Mouse (Mus musculus) Muller cell, postnatal 12 days (primary cell): Measurements from ENCODE around the gene Klf13.

ENCODE experiments used
- DNase-seq: peaks from one replicate; pipeline ENCODE4 v3.0.0-alpha.2; 2015; ENCODE audit errors: inconsistent ontology term

The Klf13 gene

GRCm38 (mm10) chr7:63938914-63939396 lies at the start of gene Klf13:
TSS of gene Klf13 (minus strand) at chr7:63938915.
- peak; percentile 99 for DNase-seq

- DNase-seq = no peak
These were observed 49.7 kb upstream of the Klf13 start for GRCm38 (mm10) chr7:63988391-63988790.

DNA sequence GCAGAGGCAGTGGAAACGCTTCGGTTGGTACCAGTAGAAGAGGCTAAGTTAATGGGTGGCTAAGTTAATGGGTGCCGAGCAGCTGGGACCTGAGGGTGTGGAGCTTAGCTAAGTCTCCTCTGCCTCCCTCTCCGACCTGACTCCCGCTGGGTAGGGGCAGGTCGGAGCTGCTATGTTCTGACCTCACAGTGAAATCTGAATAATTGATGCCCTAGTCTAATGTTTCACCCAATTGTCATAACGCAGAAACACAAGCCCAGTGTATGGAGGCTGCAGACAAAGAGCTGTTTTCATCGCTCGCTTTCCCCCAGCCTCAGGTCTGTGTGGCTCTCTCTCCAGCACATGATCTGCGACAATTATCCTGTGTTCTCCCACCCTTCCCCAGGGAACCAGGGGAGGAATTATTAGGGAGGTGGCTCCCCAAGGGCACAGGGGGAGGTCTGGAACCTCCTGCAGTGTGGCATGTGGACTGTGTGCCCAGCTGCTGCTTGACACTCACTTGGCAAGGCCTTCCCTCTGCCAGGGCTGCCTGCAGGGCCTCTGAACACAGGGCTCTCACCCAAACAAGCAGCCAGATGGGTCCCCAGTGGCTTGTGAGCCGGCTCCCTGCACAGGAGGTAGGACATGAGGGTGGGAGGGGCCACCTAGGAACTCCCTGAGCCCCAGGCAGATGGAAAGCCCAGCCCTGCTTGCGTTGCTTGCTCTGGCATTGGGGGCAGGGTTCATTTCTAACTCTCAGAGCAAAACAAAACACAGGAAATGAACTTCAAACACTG lies 47.9 kb upstream of the Klf13 start:
- peak; percentile 67 for DNase-seq

- DNase-seq = no peak
These were observed 47.1 kb upstream of the Klf13 start for GRCm38 (mm10) chr7:63985696-63986406.

- DNase-seq = no peak
These were observed 46.6 kb upstream of the Klf13 start for GRCm38 (mm10) chr7:63985266-63985665.

- DNase-seq = no peak
These were observed 45.6 kb upstream of the Klf13 start for GRCm38 (mm10) chr7:63984329-63984728.

DNA sequence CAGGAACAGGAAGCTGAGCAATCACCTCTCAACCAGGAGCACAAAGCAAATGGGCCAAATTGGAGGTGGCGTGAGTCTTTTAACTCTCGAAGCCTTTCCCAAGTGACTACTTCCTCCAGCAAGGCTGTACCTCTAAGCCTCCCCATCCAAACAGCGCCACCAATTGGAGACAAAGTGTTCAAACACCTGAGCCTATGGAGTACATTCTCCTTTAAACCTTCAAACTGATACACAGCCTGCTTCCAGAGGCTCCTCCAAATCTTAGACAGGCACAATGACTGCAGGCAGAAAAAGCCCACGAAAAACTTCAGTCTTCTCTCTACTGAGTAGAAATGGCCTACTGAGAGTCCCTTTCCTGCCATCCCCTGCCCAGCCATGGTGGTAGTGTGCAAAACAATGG lies 38.9 kb upstream of the Klf13 start:
- DNase-seq = no peak

- DNase-seq = peak; percentile 26
These were observed 32.3 kb upstream of the Klf13 start for GRCm38 (mm10) chr7:63970986-63971385.

- DNase-seq = no peak
These were observed 31.2 kb upstream of the Klf13 start for GRCm38 (mm10) chr7:63969941-63970340.

- no peak for DNase-seq
These were observed 27.1 kb upstream of the Klf13 start for GRCm38 (mm10) chr7:63965635-63966418.

DNA sequence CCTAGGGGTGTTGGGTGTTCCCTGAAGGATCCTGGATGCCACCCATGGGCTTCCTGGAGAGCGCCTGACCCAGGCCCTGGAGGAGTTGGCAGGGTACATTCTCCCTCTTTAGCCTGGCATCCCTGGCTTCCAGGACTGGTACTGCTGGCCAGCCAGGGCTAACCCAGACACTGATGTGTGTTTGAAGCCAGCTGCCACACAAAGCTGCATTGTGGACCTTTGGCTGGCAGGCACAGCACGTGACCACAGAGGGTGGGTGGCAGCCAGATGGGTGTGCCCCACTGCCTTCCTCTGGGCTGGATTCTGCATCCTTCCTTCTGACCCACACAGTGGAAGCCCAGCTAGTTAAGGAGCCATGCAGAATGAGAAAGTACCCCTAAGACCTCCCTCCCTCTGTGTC lies 26.4 kb upstream of the Klf13 start:
- DNase-seq = peak; percentile 89

DNA sequence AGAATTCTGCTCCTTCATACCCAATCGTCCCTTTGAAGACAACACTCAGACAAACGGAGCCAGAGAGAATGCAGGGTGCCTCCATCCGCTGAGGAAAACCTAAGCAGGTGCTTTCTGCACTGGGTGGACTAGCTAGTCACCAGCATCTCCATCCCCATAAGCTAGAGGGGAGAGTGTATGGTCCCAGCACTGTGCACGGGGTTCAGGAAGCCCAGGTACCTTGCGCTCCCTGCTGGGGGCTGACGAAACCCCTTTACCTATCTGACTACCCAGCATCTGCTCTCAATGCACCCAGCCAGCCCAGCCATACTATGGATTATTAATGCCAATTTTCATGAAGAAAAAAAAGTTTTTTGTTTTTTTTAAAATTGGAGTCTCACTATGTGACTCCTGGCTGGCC lies 25.4 kb upstream of the Klf13 start:
- DNase-seq = no peak

DNA sequence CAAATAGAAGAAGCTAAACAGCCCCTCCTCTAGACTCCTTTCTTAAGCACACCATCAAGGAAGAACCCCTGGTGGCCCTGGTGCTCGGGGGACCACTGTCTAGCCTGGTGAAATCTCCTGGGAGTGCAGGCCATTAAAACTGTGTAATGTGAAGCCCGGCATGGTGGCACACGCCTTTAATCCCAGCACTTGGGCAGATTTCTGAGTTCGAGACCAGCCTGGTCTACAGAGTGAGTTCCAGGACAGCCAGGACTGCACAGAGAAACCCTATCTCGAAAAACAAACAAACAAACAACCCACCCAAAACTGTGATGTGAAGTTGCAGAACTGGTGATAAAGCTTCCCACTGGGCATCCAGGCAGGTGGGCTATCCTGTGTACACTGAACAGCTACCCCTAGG lies 24.9 kb upstream of the Klf13 start:
- no peak for DNase-seq

DNA sequence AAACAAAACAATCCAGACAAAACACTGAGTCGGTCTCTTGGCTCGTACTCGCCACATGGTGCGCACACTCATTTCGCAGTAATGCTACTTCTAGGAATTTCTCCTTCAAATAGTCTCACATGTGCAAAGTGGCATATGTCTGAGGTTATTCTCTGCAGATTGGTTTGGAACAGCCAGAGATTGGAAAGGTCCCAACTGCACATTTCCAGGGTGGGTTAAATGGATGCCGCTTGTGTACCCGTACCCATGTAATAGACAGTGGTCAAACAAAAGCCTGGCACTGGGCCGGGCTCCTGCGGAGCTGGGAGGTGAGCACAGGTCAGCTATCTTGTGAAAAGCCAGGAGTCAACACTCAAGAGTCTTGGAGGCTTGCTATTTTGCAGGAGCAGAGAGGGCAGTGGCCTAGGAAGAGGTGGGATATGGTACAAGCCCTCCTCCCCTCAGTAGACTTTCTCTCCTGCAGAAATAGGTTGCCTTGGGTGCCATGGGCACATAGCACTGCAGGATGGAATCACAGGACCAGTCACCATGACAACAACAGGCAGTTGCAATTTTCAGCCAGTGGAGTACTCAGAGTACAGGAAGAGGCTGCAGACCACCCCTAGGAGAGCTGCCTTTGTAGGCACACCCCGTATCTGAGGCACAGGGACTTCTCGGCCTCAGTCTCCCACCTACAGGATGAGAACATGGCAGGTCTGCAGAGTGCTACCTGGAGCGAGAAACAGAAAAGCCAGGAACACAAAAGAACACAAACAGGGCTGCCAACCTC lies 19.3 kb upstream of the Klf13 start:
- no peak for DNase-seq

GRCm38 (mm10) chr7:63956981-63957713 lies 18.4 kb upstream of the Klf13 start:
- peak; percentile 89 for DNase-seq

DNA sequence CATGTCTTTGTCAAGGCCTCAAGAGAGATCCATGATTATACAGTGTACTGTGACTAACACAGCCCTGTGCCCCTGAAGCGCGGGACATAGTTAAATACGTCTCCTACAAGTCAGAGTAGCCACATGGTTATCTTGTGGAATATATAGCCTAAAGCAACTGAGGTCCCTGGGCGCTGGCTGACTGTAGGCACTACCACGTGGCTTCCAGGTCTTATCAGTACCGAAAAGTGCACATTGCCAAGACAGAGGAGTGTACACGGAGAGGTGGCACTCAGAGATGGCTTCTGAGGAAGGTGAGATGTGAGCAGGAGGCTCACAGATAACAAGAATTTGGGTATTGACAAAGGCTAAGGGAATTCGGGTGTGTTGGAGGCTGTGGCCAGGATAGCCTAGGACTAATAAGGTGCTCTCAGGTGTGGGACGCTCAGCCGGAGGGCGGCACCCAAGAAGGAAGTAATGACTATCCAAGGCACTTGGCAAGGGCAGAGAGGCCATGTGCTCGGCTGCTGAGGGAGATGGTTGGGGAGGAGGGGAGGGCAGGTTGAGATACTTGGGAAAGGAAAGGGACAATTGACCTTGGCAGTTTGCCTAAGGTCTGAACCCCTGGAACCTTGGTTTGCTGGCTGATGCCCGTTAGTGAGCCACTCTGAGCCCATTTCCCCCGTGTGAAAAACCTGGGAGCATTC lies 17.6 kb upstream of the Klf13 start:
- no peak for DNase-seq

- no peak for DNase-seq
These were observed 16.7 kb upstream of the Klf13 start for GRCm38 (mm10) chr7:63955440-63955839.

- DNase-seq = no peak
These were observed 13.6 kb upstream of the Klf13 start for GRCm38 (mm10) chr7:63952077-63952898.

DNA sequence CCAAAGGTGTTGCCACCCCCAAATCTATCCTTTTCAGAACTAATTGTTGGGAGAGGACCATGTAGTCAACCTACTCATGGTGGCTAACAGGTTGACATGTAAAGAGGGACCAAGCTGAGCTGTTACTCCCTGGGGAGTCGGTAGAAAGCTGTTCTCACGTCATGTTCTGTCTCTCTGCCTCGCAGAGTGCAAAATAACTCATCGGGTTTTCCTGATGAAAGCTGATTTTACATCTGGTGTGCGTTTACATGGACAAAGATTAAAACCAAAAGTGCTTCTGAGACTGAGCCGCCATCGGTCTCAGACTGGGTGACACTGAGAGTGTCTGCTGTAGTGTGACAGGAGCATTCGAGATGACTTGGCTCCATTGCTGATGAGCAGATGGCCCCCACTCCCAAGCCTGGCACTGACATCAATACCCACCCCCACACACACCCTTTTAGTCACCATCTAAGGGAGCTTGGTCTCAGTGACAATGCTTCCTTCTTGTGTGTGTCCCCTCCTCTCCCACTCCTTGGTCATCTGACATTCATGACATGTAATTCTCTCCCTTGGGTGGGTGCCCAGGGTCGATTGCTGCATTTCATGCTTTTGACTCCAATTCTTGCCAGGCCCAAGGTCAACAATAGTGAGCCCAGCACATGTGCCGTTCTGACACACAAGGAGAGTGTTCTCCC lies 12.4 kb upstream of the Klf13 start:
- no peak for DNase-seq
